Mouse (Mus musculus): ENCODE measurements around the gene 2010111I01Rik. TPM values are rescaled to one million over a fixed set of nuclear protein-coding genes. Genes with fewer than 3 reads are reported as not detected.

Gene 2010111I01Rik
- polyA plus RNA-seq, 2 experiments, result 10.7 to 13.6 TPM

GRCm38 (mm10) chr13:63121747-63122146 is 157.1 kb downstream of the 2010111I01Rik start:
- Histone ChIP-seq H3K4me1 (replicated peaks; ENCODE audit: control insufficient read depth in 2 of 2, insufficient read depth in 2 of 2, low read length in 1 of 2) (peaks cover 0 to 2% of the 10 kb centered on the region in 2 experiments; a peak in 1 of 4 replicates), H3K27ac (no peak overlapping the region), H3K9ac (replicated peaks) (no peak overlapping the region), H3K27me3 (ENCODE audit: control insufficient read depth, insufficient read depth, low read length) (no peaks in the 10 kb centered on the region), H3K36me3 (replicated peaks; ENCODE audit: control insufficient read depth, insufficient read depth, low read depth) (no peaks in the 10 kb centered on the region), H3K9me3 (ENCODE audit: control insufficient read depth, low read length) (no peaks in the 10 kb centered on the region), H3K4me3 (ENCODE audit: insufficient read depth in 1 of 2, low read depth in 2 of 2, low read length in 2 of 2) (no peak overlapping the region), H3K4me2 (ENCODE audit: low read depth) (no peak overlapping the region)
- TF ChIP-seq EP300 (IDR thresholded peaks at IDR 0.05; ENCODE audit: low read depth) (no peak), CTCF (IDR thresholded peaks at IDR 0.05; ENCODE audit: low read depth) (no peak)
- no peak for DNase-seq (ENCODE audit: low read depth in 3 of 3, low spot score in 3 of 3)
- WGBS (ENCODE audit: insufficient replicate concordance), result 69% methylated on average over 4 of the region's 4 CpGs
- ATAC-seq (ENCODE audit: insufficient read depth), result no peak

GRCm38 (mm10) chr13:63126206-63126605 is 161.5 kb downstream of the 2010111I01Rik start:
- Histone ChIP-seq H3K4me3 (ENCODE audit: insufficient read depth in 1 of 2, low read depth in 2 of 2, low read length in 2 of 2) (no peak overlapping the region), H3K36me3 (replicated peaks; ENCODE audit: control insufficient read depth, insufficient read depth, low read depth) (no peaks in the 10 kb centered on the region), H3K9ac (replicated peaks) (no peak overlapping the region), H3K27me3 (ENCODE audit: control insufficient read depth, insufficient read depth, low read length) (no peaks in the 10 kb centered on the region), H3K27ac (no peak overlapping the region), H3K4me2 (ENCODE audit: low read depth) (no peak overlapping the region), H3K4me1 (replicated peaks; ENCODE audit: control insufficient read depth in 2 of 2, insufficient read depth in 2 of 2, low read length in 1 of 2) (no peaks in the 10 kb centered on the region), H3K9me3 (ENCODE audit: control insufficient read depth, low read length) (no peaks in the 10 kb centered on the region)
- ATAC-seq (ENCODE audit: insufficient read depth), result no peak
- 44% methylated on average over 3 of the region's 3 CpGs for WGBS (ENCODE audit: insufficient replicate concordance)
- TF ChIP-seq CTCF (IDR thresholded peaks at IDR 0.05; ENCODE audit: low read depth) (no peak), EP300 (IDR thresholded peaks at IDR 0.05; ENCODE audit: low read depth) (no peak)
- no peak for DNase-seq (ENCODE audit: low read depth in 3 of 3, low spot score in 3 of 3)

DNA sequence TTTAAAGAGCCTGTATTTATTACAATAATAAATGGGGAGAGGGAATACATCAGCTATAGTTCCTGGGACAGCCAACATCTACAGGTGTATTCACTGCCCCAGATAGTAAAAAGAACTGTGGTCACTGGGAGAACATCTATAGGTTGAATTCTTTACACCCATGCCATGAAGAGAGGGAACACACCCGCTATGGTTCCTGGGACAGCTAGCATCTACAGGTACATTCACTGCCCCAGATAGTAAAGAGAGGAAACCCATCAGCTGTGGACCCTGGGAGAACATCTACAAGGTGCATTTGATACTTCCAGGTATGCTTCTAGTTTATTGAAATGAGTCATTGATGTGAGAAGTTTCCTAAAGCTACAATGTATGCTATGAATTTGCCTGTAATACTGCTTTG is 162.8 kb downstream of the 2010111I01Rik start:
- no peaks in the 10 kb centered on the region for H3K4me1 ChIP-seq (replicated peaks; ENCODE audit: control insufficient read depth in 2 of 2, insufficient read depth in 2 of 2, low read length in 1 of 2)
- no peaks in the 10 kb centered on the region for H3K9me3 ChIP-seq (ENCODE audit: control insufficient read depth, low read length)
- H3K36me3 ChIP-seq (replicated peaks; ENCODE audit: control insufficient read depth, insufficient read depth, low read depth), result no peaks in the 10 kb centered on the region
- DNase-seq (ENCODE audit: low read depth in 3 of 3, low spot score in 3 of 3) (no peak), ATAC-seq (ENCODE audit: insufficient read depth) (no peak)
- no peak overlapping the region for H3K9ac ChIP-seq (replicated peaks)
- H3K4me2 ChIP-seq (ENCODE audit: low read depth), result no peak overlapping the region
- H3K27me3 ChIP-seq (ENCODE audit: control insufficient read depth, insufficient read depth, low read length), result no peaks in the 10 kb centered on the region
- H3K4me3 ChIP-seq (ENCODE audit: insufficient read depth in 1 of 2, low read depth in 2 of 2, low read length in 2 of 2), result no peak overlapping the region
- 71% methylated on average over 1 of the region's 1 CpGs for WGBS (ENCODE audit: insufficient replicate concordance)
- no peak overlapping the region for H3K27ac ChIP-seq
- TF ChIP-seq CTCF (IDR thresholded peaks at IDR 0.05; ENCODE audit: low read depth) (no peak), EP300 (IDR thresholded peaks at IDR 0.05; ENCODE audit: low read depth) (no peak)

DNA sequence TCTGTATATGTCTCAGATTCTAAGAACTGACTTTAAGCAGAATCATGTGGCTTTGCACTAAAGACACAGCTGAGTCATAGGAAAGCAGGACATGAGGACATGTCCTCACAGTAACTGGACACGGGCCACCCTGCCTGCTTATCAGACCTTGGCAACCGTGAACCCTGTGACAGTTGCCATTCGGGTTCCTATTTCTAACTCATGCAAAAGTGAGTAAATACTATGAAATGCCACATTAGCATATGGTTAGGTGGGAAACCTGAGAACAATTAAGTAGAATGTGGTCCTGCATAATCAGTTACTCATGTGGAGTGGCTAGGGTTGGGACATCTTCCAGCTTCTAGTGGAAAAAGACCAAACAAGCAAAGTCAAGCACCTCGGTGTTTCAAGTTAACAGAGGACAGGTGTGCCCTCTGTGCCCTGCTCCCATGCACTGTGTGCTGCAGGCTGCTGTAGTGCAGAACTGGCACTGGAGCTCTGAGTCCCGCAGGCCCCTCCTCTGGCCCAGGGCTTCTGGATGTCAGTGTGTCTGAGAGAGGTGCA is 170.3 kb downstream of the 2010111I01Rik start:
- Histone ChIP-seq H3K4me3 (ENCODE audit: insufficient read depth in 1 of 2, low read depth in 2 of 2, low read length in 2 of 2) (no peak overlapping the region), H3K27ac (no peak overlapping the region), H3K4me1 (replicated peaks; ENCODE audit: control insufficient read depth in 2 of 2, insufficient read depth in 2 of 2, low read length in 1 of 2) (no peaks in the 10 kb centered on the region), H3K4me2 (ENCODE audit: low read depth) (no peak overlapping the region), H3K9me3 (ENCODE audit: control insufficient read depth, low read length) (no peaks in the 10 kb centered on the region), H3K36me3 (replicated peaks; ENCODE audit: control insufficient read depth, insufficient read depth, low read depth) (no peaks in the 10 kb centered on the region), H3K9ac (replicated peaks) (no peak overlapping the region), H3K27me3 (ENCODE audit: control insufficient read depth, insufficient read depth, low read length) (no peaks in the 10 kb centered on the region)
- ATAC-seq (ENCODE audit: insufficient read depth) (no peak), DNase-seq (ENCODE audit: low read depth in 3 of 3, low spot score in 3 of 3) (no peak)
- no peak for TF ChIP-seq CTCF (IDR thresholded peaks at IDR 0.05; ENCODE audit: low read depth)
- TF ChIP-seq EP300 (IDR thresholded peaks at IDR 0.05; ENCODE audit: low read depth), result no peak
- WGBS (ENCODE audit: insufficient replicate concordance), result 58% methylated on average over 5 of the region's 5 CpGs

GRCm38 (mm10) chr13:63135994-63136393 is 171.3 kb downstream of the 2010111I01Rik start:
- DNase-seq (ENCODE audit: low read depth in 3 of 3, low spot score in 3 of 3) (no peak), ATAC-seq (ENCODE audit: insufficient read depth) (no peak)
- H3K4me2 ChIP-seq (ENCODE audit: low read depth), result no peak overlapping the region
- H3K4me1 ChIP-seq (replicated peaks; ENCODE audit: control insufficient read depth in 2 of 2, insufficient read depth in 2 of 2, low read length in 1 of 2), result no peaks in the 10 kb centered on the region
- no peak for TF ChIP-seq EP300 (IDR thresholded peaks at IDR 0.05; ENCODE audit: low read depth)
- H3K9me3 ChIP-seq (ENCODE audit: control insufficient read depth, low read length), result no peaks in the 10 kb centered on the region
- H3K36me3 ChIP-seq (replicated peaks; ENCODE audit: control insufficient read depth, insufficient read depth, low read depth), result no peaks in the 10 kb centered on the region
- no peak overlapping the region for H3K9ac ChIP-seq (replicated peaks)
- H3K27me3 ChIP-seq (ENCODE audit: control insufficient read depth, insufficient read depth, low read length), result no peaks in the 10 kb centered on the region
- WGBS (ENCODE audit: insufficient replicate concordance), result 72% methylated on average over 7 of the region's 7 CpGs
- no peak overlapping the region for H3K4me3 ChIP-seq (ENCODE audit: insufficient read depth in 1 of 2, low read depth in 2 of 2, low read length in 2 of 2)
- no peak overlapping the region for H3K27ac ChIP-seq

All from liver, embryonic 14.5 days (tissue).